Mouse (Mus musculus): ENCODE measurements around the gene Syne3. TPM values are rescaled to one million over a fixed set of nuclear protein-coding genes. Genes with fewer than 3 reads are reported as not detected.
A peak's percentile ranks its signal among the peaks of the same experiment; 100 is the strongest.

Gene Syne3
- total RNA-seq, 2 experiments from 2014 or later, result 1.1 to 1.4 TPM

DNA sequence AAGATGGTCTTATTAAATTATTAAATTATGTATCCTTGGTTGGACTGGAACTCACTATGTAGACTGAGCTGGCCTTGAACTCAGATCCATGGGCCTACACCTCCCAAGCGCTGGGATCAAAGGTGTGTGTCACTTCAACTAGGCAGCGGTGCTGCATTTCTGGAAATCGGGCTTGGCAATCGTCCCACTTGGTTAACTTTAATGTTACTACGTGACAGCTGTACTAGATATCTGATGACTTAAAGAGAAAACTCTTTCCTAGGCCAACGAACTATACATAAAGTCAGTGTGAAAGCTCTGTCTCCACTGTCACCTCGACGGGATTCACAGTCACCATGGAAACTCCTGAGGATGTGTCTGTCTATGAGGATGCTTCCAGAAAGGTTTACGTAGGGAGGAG lies 20.3 kb upstream of the Syne3 start:
- intact Hi-C loops (cut with DNase I), result loop anchor here (10.0 kb wide), 1 partner anchor 295 kb away; no protein-coding TSS in a partner anchor
- DNase-seq (ENCODE audit: low spot score in 2 of 2), result no peak

- intact Hi-C loops (cut with DNase I), result loop anchor here (10.0 kb wide), 1 partner anchor 293 kb away; no protein-coding TSS in a partner anchor
These were observed 17.8 kb upstream of the Syne3 start for GRCm38 (mm10) chr12:105027323-105027991.

DNA sequence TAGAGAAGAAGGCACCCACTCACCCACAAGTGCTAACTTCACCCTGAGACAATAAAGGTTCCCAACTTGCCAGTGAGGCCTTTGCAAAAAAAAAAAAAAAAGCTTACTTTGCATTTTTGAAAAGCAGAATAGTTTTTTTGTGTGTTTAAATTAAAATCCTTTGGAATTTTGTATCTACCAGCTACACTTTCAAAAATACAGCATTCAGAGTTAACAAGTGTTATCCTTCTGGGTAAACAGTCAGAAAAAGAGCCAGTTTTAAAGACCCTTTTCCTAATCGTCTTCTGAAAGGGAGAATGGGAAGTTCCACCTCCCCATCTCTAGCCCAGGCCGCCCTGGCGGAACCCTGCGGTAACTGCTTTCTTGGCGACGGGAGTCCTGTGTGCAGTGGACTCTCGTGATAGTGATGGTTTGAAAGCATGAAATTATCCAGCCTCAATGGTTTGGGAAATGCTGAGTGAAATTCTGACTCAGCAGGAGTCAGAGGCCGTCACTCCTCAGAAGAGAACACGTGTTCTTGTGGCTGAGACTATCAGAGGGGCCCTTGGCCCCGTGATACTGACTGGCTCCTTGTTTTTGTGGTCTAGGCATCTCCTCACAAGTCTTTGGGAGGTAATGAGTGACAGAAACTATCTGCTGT lies 16.5 kb upstream of the Syne3 start:
- intact Hi-C loops (cut with DNase I), result loop anchor here (1.0 to 10.0 kb wide), 2 partner anchors 74 to 291 kb away; no protein-coding TSS in a partner anchor
- no peak for DNase-seq (ENCODE audit: low spot score in 2 of 2)

More at GRCm38 (mm10) chr12:105027323-105027991, 17.8 kb upstream of the Syne3 start:
- DNase-seq (ENCODE audit: low spot score in 2 of 2), result peak; percentile 70 to 72

GRCm38 (mm10) chr12:105025271-105025946 lies 15.8 kb upstream of the Syne3 start:
- intact Hi-C loops (cut with DNase I), result loop anchor here (1.0 to 10.0 kb wide), 2 partner anchors 73 to 291 kb away; no protein-coding TSS in a partner anchor
- peak; percentile 81 to 84 for DNase-seq (ENCODE audit: low spot score in 2 of 2)

DNA sequence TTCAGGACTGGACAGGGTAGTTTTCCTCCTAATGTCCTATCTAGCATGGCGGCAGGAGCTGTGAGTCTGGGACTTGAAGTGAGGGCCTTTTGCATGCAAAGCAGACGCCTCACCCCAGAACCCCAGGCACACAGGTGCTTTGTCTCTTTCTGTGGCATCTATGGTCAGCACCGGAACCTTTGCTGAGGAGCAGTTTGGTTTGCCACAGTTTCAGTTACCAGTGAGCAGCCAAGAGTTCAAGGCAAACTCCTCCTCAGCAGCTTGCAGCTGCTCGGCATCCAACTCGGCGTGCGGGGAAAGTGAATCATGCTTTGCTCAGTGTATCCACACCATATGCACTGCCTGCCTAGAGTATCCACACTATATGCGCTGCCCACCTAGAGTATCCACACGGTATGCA lies 13.2 kb upstream of the Syne3 start:
- intact Hi-C loops (cut with DNase I), result loop anchor here (10.0 kb wide), 1 partner anchor 288 kb away; no protein-coding TSS in a partner anchor
- DNase-seq (ENCODE audit: low spot score in 2 of 2), result no peak

GRCm38 (mm10) chr12:105022141-105022540 lies 12.5 kb upstream of the Syne3 start:
- intact Hi-C loops (cut with DNase I), result loop anchor here (10.0 kb wide), 1 partner anchor 287 kb away; no protein-coding TSS in a partner anchor
- DNase-seq (ENCODE audit: low spot score in 2 of 2), result no peak

GRCm38 (mm10) chr12:105021441-105022069 lies 11.9 kb upstream of the Syne3 start:
- no peak for DNase-seq (ENCODE audit: low spot score in 2 of 2)
- intact Hi-C loops (cut with DNase I), result loop anchor here (10.0 kb wide), 1 partner anchor 287 kb away; no protein-coding TSS in a partner anchor

DNA sequence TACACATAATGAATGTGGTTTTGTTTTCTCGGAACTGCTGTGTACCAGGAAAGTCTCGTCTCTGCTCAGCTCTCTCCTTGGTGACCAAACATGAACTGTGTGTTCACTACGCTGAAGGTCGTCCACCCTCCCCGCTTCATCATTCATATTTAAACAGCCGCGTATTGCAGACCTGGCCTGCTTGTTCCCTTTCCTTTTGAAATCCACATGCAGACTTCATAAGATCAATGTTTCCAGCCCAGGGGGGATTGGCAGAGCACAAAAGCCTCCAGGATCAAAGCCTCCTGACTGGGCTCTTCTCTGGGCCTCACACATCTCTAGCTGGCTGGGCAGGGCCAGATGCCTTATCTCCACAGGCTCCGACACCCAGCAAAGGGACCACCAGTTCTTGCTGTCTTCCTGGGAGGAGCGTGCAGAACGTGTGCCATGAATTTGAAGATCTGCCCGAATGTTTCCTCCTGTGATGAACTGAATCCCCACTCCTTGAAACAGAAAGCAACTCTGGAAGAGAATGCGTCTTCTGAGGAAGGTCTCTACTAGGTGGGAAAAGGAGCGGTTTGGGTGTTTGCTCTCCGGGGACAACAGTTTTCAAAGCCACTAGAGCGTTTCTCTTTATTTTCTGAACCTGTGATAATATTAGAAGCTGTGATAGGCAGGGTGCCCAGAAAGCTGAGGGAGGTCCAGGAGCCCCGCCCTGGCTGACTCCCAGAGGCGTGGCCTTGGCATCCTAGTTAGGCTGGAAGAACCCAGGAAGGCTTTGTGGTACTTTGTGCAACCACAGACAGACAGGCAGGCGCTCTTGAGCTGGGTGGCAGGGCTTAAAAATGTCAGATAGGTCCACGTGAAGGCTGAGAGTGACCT lies 10.0 kb upstream of the Syne3 start:
- intact Hi-C loops (cut with DNase I), result loop anchor here (10.0 kb wide), 1 partner anchor 285 kb away; no protein-coding TSS in a partner anchor
- no peak for DNase-seq (ENCODE audit: low spot score in 2 of 2)

- no peak for DNase-seq (ENCODE audit: low spot score in 2 of 2)
- intact Hi-C loops (cut with DNase I), result no loop called here
These were observed 7.0 kb upstream of the Syne3 start for GRCm38 (mm10) chr12:105016639-105017038.

DNA sequence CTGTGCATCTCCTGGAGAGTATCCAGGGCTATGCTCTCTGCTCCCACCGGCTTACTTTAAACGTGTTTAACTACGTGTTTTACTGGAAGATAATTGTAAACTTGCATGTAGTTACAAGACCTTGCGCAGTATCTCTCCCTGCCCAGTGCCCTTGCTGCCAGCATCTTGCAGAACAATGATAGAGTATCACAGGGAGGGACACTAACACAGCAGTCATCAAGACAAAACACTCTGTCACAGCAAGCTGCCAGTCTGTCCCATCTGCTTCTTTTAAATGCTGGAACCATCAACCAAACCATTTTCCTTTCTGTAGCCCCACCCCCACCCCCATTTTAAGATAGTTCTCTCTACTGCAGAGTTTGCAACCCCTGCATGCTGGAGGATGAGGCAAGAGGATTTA lies 6.6 kb upstream of the Syne3 start:
- no peak for DNase-seq (ENCODE audit: low spot score in 2 of 2)

GRCm38 (mm10) chr12:105013065-105013464 lies 3.5 kb upstream of the Syne3 start:
- intact Hi-C loops (cut with DNase I), result no loop called here
- DNase-seq (ENCODE audit: low spot score in 2 of 2), result peak; percentile 78 to 83

More for the DNA sequence above, 6.6 kb upstream of the Syne3 start:
- intact Hi-C loops (cut with DNase I), result no loop called here

GRCm38 (mm10) chr12:105012314-105012713 lies 2.7 kb upstream of the Syne3 start:
- no peak for DNase-seq (ENCODE audit: low spot score in 2 of 2)
- intact Hi-C loops (cut with DNase I), result no loop called here

DNA sequence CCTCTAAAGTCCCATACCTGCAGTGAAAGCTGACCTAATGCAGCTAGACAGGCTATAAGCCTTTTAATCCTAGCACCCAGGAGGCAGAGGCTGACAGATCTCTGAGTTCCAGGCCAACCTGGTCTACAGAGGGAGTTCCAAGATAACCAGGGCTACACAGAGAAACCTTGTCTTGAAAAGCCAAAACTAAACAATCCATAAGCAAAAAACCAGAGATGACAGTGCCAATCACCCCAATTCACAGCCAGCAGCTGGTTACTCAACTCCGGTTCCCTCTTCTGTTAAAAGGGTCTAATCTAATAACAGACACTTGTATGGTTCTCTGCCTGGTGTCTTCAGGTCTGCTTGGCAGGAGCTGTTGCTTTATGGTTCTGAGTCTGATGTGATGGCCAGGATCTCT lies 2.0 kb upstream of the Syne3 start:
- DNase-seq (ENCODE audit: low spot score in 2 of 2), result no peak
- intact Hi-C loops (cut with DNase I), result no loop called here

GRCm38 (mm10) chr12:105010213-105010790 lies 693 bp upstream of the Syne3 start:
- DNase-seq (ENCODE audit: low spot score in 2 of 2), result no peak
- intact Hi-C loops (cut with DNase I), result no loop called here

- DNase-seq (ENCODE audit: low spot score in 2 of 2), result peak in 1 of 2 experiments; percentile 45
- intact Hi-C loops (cut with DNase I), result loop anchor here (5.0 kb wide), 1 partner anchor 46 kb away; no protein-coding TSS in a partner anchor
These were observed 844 bp downstream of the Syne3 start for GRCm38 (mm10) chr12:105008752-105009178.

DNA sequence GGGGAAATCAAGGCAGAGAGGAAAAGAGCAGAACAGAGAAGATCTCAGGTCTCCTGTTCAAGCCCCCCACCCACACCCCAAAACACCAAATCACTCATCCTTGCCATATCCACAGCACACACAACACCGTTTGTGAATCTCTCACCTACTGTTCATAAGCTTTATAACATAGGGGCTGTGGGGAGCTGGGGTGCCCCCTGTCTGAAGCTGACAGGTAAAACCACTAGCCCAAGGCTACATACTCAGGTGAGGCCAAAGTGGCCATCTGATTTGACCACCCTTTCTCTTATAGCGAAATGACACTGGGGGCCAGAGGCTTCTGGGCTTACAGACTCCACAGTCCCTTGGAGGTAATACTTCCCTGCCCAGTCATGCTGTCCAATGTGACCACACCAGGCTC lies 1.5 kb downstream of the Syne3 start:
- intact Hi-C loops (cut with DNase I), result loop anchor here (5.0 kb wide), 1 partner anchor 46 kb away; no protein-coding TSS in a partner anchor
- no peak for DNase-seq (ENCODE audit: low spot score in 2 of 2)

- no peak for DNase-seq (ENCODE audit: low spot score in 2 of 2)
- intact Hi-C loops (cut with DNase I), result loop anchor here (5.0 kb wide), 1 partner anchor 43 kb away; no protein-coding TSS in a partner anchor
These were observed 4.0 kb downstream of the Syne3 start for GRCm38 (mm10) chr12:105005715-105005972.
